Mouse (Mus musculus): ENCODE data around the gene Fbxo24. TPM values are rescaled to one million over a fixed set of nuclear protein-coding genes. Genes with fewer than 3 reads are reported as not detected.

Gene Fbxo24
- polyA plus RNA-seq (2014; fragmentation: Nextera tagmentation; extraction: Ambion mirVana): 0.20 TPM in 1 of 2 replicates, not detected in the other

DNA sequence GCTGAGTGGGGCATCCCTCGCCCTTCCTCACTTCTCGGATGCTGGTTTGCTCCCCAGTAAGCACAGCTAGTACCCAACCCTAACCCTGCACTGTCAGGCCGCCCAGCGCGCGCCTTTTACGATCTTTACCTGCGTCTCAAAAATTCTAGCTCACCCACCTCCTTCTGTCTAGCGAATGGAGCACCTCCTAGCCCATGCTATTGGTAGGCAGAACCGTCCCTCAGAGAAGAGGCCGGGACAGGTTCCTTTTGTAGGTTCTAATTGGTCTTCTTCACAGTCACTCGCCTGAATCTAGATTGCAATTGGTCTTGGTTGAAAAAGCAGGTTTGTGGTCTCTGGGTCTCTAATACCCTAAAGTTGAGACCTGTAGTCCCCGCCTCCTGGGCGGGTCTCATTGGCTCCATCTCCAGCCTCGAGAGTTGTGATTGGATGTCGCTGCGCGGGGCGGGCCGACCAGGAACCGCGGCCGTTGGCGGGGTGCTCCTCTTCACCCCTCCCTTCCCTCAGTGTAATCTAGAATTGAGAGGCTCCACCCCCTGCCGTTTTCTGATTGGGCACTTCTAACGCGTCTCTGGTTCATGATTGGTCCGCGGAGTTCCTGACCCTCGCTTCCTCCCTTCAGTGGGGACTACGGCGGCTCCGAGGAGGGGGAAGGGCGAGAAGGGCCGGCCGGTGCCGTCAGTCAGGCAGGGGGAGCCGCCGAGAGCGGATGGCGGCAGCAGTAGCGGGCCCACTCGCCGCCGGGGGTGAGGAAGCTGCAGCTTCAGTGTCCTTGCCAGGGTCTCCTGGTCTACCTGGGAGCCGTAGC lies at the start of gene Fbxo24, which contains the start of the genes Lrch4 and Gm20605:
TSS of gene Fbxo24 (minus strand) at position 505 of the 808 bp plus-strand sequence.
TSS of gene Lrch4 (plus strand) at position 624 of the 808 bp plus-strand sequence.
TSS of gene Gm20605 (plus strand) at position 678 of the 808 bp plus-strand sequence.
- Histone ChIP-seq H3K9me3 (ENCODE audit: control insufficient read depth, low read length) (no peaks in the 10 kb centered on the region), H3K4me1 (ENCODE audit: control insufficient read depth in 2 of 2, insufficient read depth in 2 of 2, low read length in 2 of 2) (peaks cover 21 to 29% of the 10 kb centered on the region in 2 experiments), H3K27me3 (ENCODE audit: control insufficient read depth, insufficient read depth, low read length) (no peaks in the 10 kb centered on the region), H3K36me3 (ENCODE audit: control insufficient read depth, insufficient read depth, low read length) (peaks cover 17% of the 10 kb centered on the region), H3K27ac (replicated peaks in 1 of 2; ENCODE audit: control insufficient read depth in 1 of 2, insufficient read depth in 1 of 2, low read depth in 2 of 2, low read length in 2 of 2) (peak within 1 kb of the TSS; percentile 93 to 95), H3K9ac (ENCODE audit: low read length) (peak within 1 kb of the TSS; percentile 95), H3K4me2 (ENCODE audit: low read length) (peak within 1 kb of the TSS; percentile 96), H3K4me3 (ENCODE audit: control insufficient read depth in 1 of 2, insufficient read depth in 1 of 2, low read depth in 1 of 2, low read length in 2 of 2) (peak within 1 kb of the TSS; percentile 87 to 89)
- WGBS: 1% methylated on average over 45 of the region's 46 CpGs
- ATAC-seq (ENCODE audit: insufficient number of reproducible peaks, insufficient read depth, low FRiP score, low read depth): peak; percentile 96

- WGBS: 92% methylated on average over 8 of the region's 8 CpGs
- H3K27ac ChIP-seq (replicated peaks in 1 of 2; ENCODE audit: control insufficient read depth in 1 of 2, insufficient read depth in 1 of 2, low read depth in 2 of 2, low read length in 2 of 2): no peak overlapping the region
- H3K4me3 ChIP-seq (ENCODE audit: control insufficient read depth in 1 of 2, insufficient read depth in 1 of 2, low read depth in 1 of 2, low read length in 2 of 2): no peak overlapping the region
- peaks cover under 1 to 4% of the 10 kb centered on the region in 2 experiments; a peak in 3 of 4 replicates for H3K4me1 ChIP-seq (ENCODE audit: control insufficient read depth in 2 of 2, insufficient read depth in 2 of 2, low read length in 2 of 2)
- no peaks in the 10 kb centered on the region for H3K9me3 ChIP-seq (ENCODE audit: control insufficient read depth, low read length)
- ATAC-seq (ENCODE audit: insufficient number of reproducible peaks, insufficient read depth, low FRiP score, low read depth): no peak
- H3K36me3 ChIP-seq (ENCODE audit: control insufficient read depth, insufficient read depth, low read length): 0 out of 2 replicates have a peak, but pooled peaks cover 9% of the 10 kb centered on the region
- H3K4me2 ChIP-seq (ENCODE audit: low read length): no peak overlapping the region
- H3K9ac ChIP-seq (ENCODE audit: low read length): no peak overlapping the region
- no peaks in the 10 kb centered on the region for H3K27me3 ChIP-seq (ENCODE audit: control insufficient read depth, insufficient read depth, low read length)
Measured at GRCm38 (mm10) chr5:137677859-137678258, 49.1 kb upstream of the Fbxo24 start.

DNA sequence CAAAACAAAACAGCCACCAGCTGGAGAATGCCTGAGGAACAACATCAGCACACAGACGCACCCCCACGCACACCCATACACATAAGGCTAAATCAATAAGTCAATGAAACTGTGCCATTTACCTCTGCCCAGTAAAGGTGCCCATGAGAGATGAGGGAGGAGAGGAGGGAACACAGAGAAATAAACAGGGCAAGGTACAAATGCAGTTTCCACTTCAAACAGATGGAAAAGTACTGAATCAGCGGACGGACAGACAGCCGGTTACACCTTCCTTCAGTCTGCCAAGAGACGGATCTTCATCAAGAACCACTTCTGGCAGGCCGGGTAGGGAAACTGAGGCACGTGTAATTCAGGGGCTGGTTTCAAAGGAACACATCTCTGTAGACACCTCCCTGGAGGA lies 46.0 kb upstream of the Fbxo24 start:
- Histone ChIP-seq H3K36me3 (ENCODE audit: control insufficient read depth, insufficient read depth, low read length) (0 out of 2 replicates have a peak, but pooled peaks cover 9% of the 10 kb centered on the region), H3K9me3 (ENCODE audit: control insufficient read depth, low read length) (no peaks in the 10 kb centered on the region), H3K9ac (ENCODE audit: low read length) (no peak overlapping the region), H3K27me3 (ENCODE audit: control insufficient read depth, insufficient read depth, low read length) (no peaks in the 10 kb centered on the region), H3K27ac (replicated peaks in 1 of 2; ENCODE audit: control insufficient read depth in 1 of 2, insufficient read depth in 1 of 2, low read depth in 2 of 2, low read length in 2 of 2) (no peak overlapping the region), H3K4me2 (ENCODE audit: low read length) (no peak overlapping the region), H3K4me3 (ENCODE audit: control insufficient read depth in 1 of 2, insufficient read depth in 1 of 2, low read depth in 1 of 2, low read length in 2 of 2) (no peak overlapping the region), H3K4me1 (ENCODE audit: control insufficient read depth in 2 of 2, insufficient read depth in 2 of 2, low read length in 2 of 2) (peaks cover 20 to 24% of the 10 kb centered on the region in 2 experiments)
- WGBS: 93% methylated on average over 8 of the region's 8 CpGs
- no peak for ATAC-seq (ENCODE audit: insufficient number of reproducible peaks, insufficient read depth, low FRiP score, low read depth)

GRCm38 (mm10) chr5:137673015-137673414 lies 44.2 kb upstream of the Fbxo24 start:
- Histone ChIP-seq H3K27ac (replicated peaks in 1 of 2; ENCODE audit: control insufficient read depth in 1 of 2, insufficient read depth in 1 of 2, low read depth in 2 of 2, low read length in 2 of 2) (peak overlapping the region in 1 of 2 experiments; percentile 0; a peak in 1 of 4 replicates), H3K36me3 (ENCODE audit: control insufficient read depth, insufficient read depth, low read length) (0 out of 2 replicates have a peak, but pooled peaks cover 7% of the 10 kb centered on the region), H3K4me3 (ENCODE audit: control insufficient read depth in 1 of 2, insufficient read depth in 1 of 2, low read depth in 1 of 2, low read length in 2 of 2) (no peak overlapping the region), H3K27me3 (ENCODE audit: control insufficient read depth, insufficient read depth, low read length) (no peaks in the 10 kb centered on the region), H3K9ac (ENCODE audit: low read length) (no peak overlapping the region), H3K4me2 (ENCODE audit: low read length) (no peak overlapping the region), H3K9me3 (ENCODE audit: control insufficient read depth, low read length) (no peaks in the 10 kb centered on the region), H3K4me1 (ENCODE audit: control insufficient read depth in 2 of 2, insufficient read depth in 2 of 2, low read length in 2 of 2) (peaks cover 22 to 24% of the 10 kb centered on the region in 2 experiments)
- ATAC-seq (ENCODE audit: insufficient number of reproducible peaks, insufficient read depth, low FRiP score, low read depth): no peak
- 67% methylated on average over 6 of the region's 6 CpGs for WGBS

DNA sequence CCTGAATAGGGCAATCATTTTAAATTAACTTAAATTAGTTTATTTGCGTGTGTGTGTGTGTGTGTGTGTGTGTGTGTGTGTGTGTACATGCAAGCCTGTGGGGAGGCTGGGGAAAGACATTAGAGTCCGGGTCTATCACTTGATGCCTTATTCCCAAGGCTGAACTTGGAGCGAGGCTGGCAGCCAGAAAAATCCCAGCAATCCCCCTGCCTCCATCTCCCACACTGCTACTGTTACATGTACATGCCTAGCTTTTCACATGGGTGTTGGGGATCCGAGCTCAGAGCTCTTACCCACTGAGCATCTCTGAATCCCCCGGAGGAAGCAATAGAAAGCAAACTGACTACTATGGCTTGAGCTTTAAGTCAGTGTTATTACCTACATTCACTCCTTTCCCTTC lies 43.6 kb upstream of the Fbxo24 start:
- 0 out of 2 replicates have a peak, but pooled peaks cover 7% of the 10 kb centered on the region for H3K36me3 ChIP-seq (ENCODE audit: control insufficient read depth, insufficient read depth, low read length)
- H3K4me2 ChIP-seq (ENCODE audit: low read length): no peak overlapping the region; the same call in 1 of the 2 replicates

DNA sequence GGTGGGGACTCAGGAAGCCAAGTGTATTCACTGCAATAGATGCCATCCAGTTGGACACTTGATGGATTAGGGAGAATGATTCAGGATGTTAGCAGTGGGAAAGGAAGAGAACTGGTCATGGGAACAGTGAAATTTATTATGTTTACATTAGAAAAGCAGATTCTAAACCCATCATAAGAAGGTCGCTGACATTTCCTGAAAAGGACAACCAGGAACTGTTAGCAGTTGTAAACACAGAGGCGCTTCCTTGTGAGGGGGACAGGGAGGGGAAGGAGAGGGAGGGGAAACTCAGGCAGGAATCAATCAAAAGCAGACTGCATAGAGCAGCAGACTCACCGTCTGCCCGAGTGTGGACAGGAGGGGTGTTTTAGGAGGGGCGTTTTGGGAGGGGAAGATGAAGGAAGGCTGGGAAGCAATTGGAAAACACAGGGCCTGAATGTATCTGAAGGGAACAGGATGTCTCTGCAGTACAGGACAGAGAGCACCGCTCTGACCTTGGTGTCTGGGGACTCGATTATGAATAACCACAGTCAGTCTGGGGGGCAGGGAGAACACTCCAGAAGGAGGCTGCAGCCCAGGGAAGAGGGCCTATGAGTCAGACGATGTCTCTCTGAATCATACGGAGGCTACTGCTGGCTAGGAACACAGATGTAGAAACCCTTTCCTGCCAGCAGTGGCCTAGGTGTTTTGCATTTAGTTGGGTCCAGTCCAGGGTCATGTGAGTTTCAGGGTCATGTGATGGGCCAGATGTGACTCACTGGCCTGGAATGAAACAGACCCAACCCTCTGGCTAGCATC lies 42.8 kb upstream of the Fbxo24 start:
- Histone ChIP-seq H3K36me3 (ENCODE audit: control insufficient read depth, insufficient read depth, low read length) (peaks cover 10% of the 10 kb centered on the region), H3K27me3 (ENCODE audit: control insufficient read depth, insufficient read depth, low read length) (no peaks in the 10 kb centered on the region), H3K4me1 (ENCODE audit: control insufficient read depth in 2 of 2, insufficient read depth in 2 of 2, low read length in 2 of 2) (peaks cover 22 to 24% of the 10 kb centered on the region in 2 experiments), H3K9ac (ENCODE audit: low read length) (peak overlapping the region; percentile 16), H3K4me2 (ENCODE audit: low read length) (peak overlapping the region; percentile 42), H3K27ac (replicated peaks in 1 of 2; ENCODE audit: control insufficient read depth in 1 of 2, insufficient read depth in 1 of 2, low read depth in 2 of 2, low read length in 2 of 2) (peak overlapping the region; percentile 88 to 90), H3K4me3 (ENCODE audit: control insufficient read depth in 1 of 2, insufficient read depth in 1 of 2, low read depth in 1 of 2, low read length in 2 of 2) (no peak overlapping the region), H3K9me3 (ENCODE audit: control insufficient read depth, low read length) (no peaks in the 10 kb centered on the region)
- peak; percentile 79 for ATAC-seq (ENCODE audit: insufficient number of reproducible peaks, insufficient read depth, low FRiP score, low read depth)
- WGBS: 13% methylated on average over 9 of the region's 9 CpGs

More for the DNA sequence above, 43.6 kb upstream of the Fbxo24 start:
- peaks cover 22 to 24% of the 10 kb centered on the region in 2 experiments for H3K4me1 ChIP-seq (ENCODE audit: control insufficient read depth in 2 of 2, insufficient read depth in 2 of 2, low read length in 2 of 2)
- H3K4me3 ChIP-seq (ENCODE audit: control insufficient read depth in 1 of 2, insufficient read depth in 1 of 2, low read depth in 1 of 2, low read length in 2 of 2): no peak overlapping the region
- H3K9ac ChIP-seq (ENCODE audit: low read length): no peak overlapping the region
- H3K27me3 ChIP-seq (ENCODE audit: control insufficient read depth, insufficient read depth, low read length): no peaks in the 10 kb centered on the region
- peak overlapping the region; percentile 88 to 90 for H3K27ac ChIP-seq (replicated peaks in 1 of 2; ENCODE audit: control insufficient read depth in 1 of 2, insufficient read depth in 1 of 2, low read depth in 2 of 2, low read length in 2 of 2)
- no peak for ATAC-seq (ENCODE audit: insufficient number of reproducible peaks, insufficient read depth, low FRiP score, low read depth)
- H3K9me3 ChIP-seq (ENCODE audit: control insufficient read depth, low read length): no peaks in the 10 kb centered on the region
- 71% methylated on average over 5 of the region's 5 CpGs for WGBS

- WGBS: 92% methylated on average over 1 of the region's 1 CpGs
- no peak overlapping the region for H3K4me2 ChIP-seq (ENCODE audit: low read length)
- H3K9ac ChIP-seq (ENCODE audit: low read length): no peak overlapping the region
- H3K27ac ChIP-seq (replicated peaks in 1 of 2; ENCODE audit: control insufficient read depth in 1 of 2, insufficient read depth in 1 of 2, low read depth in 2 of 2, low read length in 2 of 2): no peak overlapping the region
- H3K36me3 ChIP-seq (ENCODE audit: control insufficient read depth, insufficient read depth, low read length): peaks cover 19% of the 10 kb centered on the region
- no peak overlapping the region for H3K4me3 ChIP-seq (ENCODE audit: control insufficient read depth in 1 of 2, insufficient read depth in 1 of 2, low read depth in 1 of 2, low read length in 2 of 2)
- peaks cover 22 to 24% of the 10 kb centered on the region in 2 experiments for H3K4me1 ChIP-seq (ENCODE audit: control insufficient read depth in 2 of 2, insufficient read depth in 2 of 2, low read length in 2 of 2)
- ATAC-seq (ENCODE audit: insufficient number of reproducible peaks, insufficient read depth, low FRiP score, low read depth): no peak
- H3K9me3 ChIP-seq (ENCODE audit: control insufficient read depth, low read length): no peaks in the 10 kb centered on the region
- no peaks in the 10 kb centered on the region for H3K27me3 ChIP-seq (ENCODE audit: control insufficient read depth, insufficient read depth, low read length)
Measured at GRCm38 (mm10) chr5:137670240-137670639, 41.4 kb upstream of the Fbxo24 start.
